Mouse (Mus musculus): Measurements from ENCODE around the gene Klhdc4.

The Klhdc4 gene

DNA sequence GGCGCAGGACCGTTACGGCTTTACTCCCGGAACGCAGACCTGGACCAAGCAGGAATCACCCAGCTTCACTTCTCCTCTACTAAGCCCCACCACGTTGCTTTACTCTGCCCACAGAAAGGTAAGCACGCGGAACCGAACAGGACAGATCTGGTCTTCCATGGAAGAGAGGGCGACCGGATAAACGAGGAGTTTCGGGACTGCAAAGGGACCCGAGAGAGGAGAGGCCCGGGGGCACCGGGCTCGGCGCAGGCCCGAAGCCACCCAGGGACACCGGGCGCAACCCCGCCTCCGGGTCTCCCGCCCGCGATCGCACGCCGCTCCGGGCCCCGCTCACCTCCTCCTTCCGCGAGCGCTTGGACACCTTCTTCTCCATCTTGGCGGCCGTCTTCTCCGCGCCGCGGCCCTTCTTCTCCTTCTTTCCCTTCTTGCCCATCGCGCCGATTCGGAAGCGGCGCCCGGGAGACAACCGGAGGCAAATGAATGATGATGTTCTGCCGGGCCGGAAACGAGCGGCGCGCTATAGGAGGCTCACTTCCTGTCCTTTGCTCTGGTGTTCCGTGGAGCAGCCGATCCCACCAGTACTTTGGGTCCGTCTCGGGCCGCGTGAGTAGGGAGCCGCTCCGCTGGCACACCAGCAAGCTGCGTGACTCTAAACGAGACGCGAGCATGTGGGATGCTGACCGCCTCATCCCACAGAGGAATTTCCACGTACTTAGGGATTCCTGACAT, at the start of gene Klhdc4:
Klhdc4 (minus strand) TSS at position 522 of the 729 bp plus-strand sequence.
- DNase-seq (ENCODE audit: low read depth, low spot score) = peak; percentile 81

GRCm38 (mm10) chr8:121877828-121878480, 48.6 kb upstream of the Klhdc4 start:
- no peak for DNase-seq (ENCODE audit: low read depth, low spot score)

- no peak for DNase-seq (ENCODE audit: low read depth, low spot score)
Measured at GRCm38 (mm10) chr8:121877212-121877611, 47.8 kb upstream of the Klhdc4 start.

GRCm38 (mm10) chr8:121875517-121875916, 46.1 kb upstream of the Klhdc4 start:
- DNase-seq (ENCODE audit: low read depth, low spot score) = no peak

DNA sequence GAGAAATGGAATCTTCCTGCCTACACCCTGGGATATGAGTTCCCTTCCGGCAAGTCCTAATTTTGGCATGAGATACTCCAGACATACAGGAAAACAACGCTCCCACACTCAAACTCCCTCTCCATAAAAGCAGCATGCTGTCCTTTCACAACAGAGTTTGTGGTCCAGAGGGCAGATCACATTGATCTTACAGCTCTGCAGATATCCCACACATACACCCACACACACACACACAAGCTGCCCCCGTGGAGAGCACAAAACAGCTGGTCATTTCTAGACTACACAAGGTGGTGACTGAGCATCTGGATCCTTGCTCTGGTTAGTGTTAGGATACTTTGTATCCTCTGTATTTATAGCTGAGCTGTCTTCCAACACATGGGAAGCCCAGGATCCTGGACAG, 45.7 kb upstream of the Klhdc4 start:
- no peak for DNase-seq (ENCODE audit: low read depth, low spot score)

- no peak for DNase-seq (ENCODE audit: low read depth, low spot score)
Measured at GRCm38 (mm10) chr8:121874031-121874430, 44.7 kb upstream of the Klhdc4 start.

GRCm38 (mm10) chr8:121871833-121872440, 42.6 kb upstream of the Klhdc4 start:
- no peak for DNase-seq (ENCODE audit: low read depth, low spot score)

- no peak for DNase-seq (ENCODE audit: low read depth, low spot score)
Measured at GRCm38 (mm10) chr8:121870190-121870589, 40.8 kb upstream of the Klhdc4 start.

DNA sequence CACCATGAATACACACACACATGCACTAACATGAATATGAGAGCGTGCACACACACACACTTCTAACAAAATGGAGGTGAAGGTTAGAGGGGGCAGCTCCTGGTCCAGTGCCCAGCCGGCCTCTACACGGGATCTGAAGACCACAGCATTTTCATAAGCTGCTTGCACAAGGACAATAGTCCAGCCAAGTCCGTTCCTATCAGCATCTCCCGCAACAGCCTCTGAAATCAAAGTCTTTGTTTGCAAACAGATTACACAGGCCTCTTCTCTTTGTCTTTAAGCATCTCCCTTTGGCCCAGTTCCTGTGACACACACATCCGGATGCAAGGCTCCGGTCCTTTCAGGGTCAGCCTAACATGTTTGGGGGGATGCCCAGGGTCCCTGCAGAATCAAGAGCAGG, 39.5 kb upstream of the Klhdc4 start:
- DNase-seq (ENCODE audit: low read depth, low spot score) = no peak

DNA sequence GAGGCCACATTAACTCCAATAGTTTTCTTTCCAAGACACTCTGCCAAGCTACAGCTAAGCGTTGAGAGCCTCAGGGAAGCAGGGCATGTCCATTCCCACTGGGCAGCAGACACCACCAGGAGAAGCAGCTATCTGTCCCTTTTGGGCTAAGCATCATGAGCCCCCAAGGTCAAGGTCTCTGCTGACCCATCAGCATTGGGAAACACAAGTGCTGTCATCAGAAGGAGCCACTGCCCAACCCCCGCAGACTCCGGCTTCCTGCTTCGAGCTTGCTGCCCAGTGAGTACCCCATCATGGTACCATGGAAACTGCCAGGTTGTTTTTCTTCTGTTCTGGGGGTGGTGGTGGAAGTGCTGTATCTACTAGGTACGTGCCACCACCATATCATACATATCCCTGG, 38.8 kb upstream of the Klhdc4 start:
- DNase-seq (ENCODE audit: low read depth, low spot score) = no peak

DNA sequence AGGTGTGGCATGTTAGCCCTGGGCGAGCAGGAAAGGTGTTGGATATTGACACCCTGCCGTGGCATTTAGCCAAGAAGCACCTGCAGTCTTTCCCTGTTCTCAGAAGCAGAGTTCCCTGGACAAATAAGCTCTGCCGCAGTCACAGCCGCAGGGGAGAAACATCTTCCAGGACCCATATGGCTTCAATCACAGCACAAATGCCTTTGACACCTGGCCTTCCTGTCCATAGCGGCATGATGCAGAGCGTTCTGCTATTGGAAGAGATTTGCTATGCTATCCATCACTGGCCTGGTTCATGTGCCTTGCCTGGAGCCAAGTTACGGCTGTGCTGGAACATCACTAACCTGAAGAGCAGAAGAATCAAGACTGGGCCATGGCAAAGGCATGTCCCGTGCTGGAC, 36.0 kb upstream of the Klhdc4 start:
- no peak for DNase-seq (ENCODE audit: low read depth, low spot score)

GRCm38 (mm10) chr8:121861806-121862548, 32.6 kb upstream of the Klhdc4 start:
- DNase-seq (ENCODE audit: low read depth, low spot score) = no peak

- DNase-seq (ENCODE audit: low read depth, low spot score) = no peak
Measured at GRCm38 (mm10) chr8:121861276-121861675, 31.9 kb upstream of the Klhdc4 start.

- no peak for DNase-seq (ENCODE audit: low read depth, low spot score)
Measured at GRCm38 (mm10) chr8:121857747-121858146, 28.4 kb upstream of the Klhdc4 start.

DNA sequence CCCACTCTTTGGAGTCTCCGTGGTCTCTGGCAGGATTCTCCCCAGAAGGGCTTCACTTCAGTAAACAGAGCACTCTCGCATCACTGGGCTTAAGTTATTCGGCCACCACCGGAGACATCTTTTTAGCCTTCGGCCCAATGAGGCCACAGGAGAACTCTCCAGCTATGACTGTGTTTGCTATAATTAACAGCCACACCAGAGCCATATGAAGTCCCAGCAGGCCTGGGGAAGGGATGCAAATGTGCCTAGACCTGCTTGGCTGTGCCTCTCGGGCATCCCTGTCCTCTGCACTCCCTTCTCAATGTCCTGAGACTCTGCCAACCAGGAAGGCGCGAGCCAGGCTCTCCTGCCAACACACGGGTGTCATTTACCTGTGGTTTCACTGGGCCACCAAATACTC, 28.0 kb upstream of the Klhdc4 start:
- no peak for DNase-seq (ENCODE audit: low read depth, low spot score)

GRCm38 (mm10) chr8:121856071-121856746, 26.8 kb upstream of the Klhdc4 start:
- DNase-seq (ENCODE audit: low read depth, low spot score) = no peak

DNA sequence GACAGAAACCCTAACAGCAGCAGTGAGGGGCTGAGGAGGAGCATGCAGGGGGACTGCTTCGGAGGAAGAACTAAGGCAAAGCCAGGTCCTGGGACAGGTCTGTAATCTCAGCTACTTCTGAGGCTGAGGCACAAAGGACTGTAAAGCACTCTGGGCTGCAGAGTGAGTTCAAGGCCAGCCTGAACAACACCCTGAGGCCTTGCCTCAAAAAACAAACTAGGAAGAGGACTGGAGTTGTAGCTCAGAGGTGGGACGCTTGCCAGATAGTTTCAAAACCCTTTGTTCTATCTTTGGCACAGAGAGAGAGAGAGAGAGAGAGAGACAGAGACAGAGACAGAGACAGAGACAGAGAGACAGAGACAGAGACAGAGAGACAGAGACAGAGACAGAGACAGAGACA, 24.2 kb upstream of the Klhdc4 start:
- no peak for DNase-seq (ENCODE audit: low read depth, low spot score)

GRCm38 (mm10) chr8:121852464-121852863, 23.1 kb upstream of the Klhdc4 start:
- DNase-seq (ENCODE audit: low read depth, low spot score) = no peak

DNA sequence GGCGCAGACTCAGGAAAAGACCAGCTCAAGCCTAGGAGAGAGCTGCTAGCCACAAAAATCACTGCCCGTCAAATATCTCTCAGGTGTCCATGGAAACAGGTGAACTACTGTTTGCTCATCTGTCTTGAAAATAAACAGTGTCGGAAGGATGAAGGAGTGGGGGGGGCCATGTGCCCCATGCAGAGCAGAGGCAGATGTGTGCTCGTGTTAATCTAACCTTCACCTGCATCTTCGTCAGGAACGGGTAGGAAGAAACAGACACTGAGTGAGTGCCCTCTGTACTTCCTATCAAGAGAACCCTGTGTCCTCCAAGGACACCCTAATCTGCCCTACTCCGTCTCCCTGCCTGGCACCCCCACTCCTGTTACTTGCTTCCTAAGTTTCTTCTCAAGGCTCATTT, 22.3 kb upstream of the Klhdc4 start:
- no peak for DNase-seq (ENCODE audit: low read depth, low spot score)

- peak; percentile 95 for DNase-seq (ENCODE audit: low read depth, low spot score)
Measured at GRCm38 (mm10) chr8:121850821-121851470, 21.6 kb upstream of the Klhdc4 start.

DNA sequence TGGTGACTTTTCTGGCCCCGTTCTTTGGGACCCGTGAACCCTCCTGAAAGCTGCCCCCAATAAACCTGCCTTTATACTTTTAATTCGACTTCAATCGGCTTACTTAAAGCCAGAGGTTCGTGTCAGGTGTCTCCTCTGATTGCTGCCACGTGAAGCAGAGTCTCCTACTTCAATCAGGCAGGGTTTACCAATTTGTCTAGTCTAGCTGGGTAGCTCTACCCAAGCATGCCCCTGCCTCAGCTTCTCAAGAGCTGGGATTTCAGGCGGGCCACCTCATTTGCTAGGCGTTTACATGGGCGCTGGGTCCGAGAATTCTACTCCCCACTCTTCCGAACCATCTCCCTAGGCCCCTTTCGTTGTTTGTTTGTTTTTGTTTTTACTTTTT, 21.1 kb upstream of the Klhdc4 start:
- no peak for DNase-seq (ENCODE audit: low read depth, low spot score)
